Mouse (Mus musculus): ENCODE data around the gene Fam107b.

DNA sequence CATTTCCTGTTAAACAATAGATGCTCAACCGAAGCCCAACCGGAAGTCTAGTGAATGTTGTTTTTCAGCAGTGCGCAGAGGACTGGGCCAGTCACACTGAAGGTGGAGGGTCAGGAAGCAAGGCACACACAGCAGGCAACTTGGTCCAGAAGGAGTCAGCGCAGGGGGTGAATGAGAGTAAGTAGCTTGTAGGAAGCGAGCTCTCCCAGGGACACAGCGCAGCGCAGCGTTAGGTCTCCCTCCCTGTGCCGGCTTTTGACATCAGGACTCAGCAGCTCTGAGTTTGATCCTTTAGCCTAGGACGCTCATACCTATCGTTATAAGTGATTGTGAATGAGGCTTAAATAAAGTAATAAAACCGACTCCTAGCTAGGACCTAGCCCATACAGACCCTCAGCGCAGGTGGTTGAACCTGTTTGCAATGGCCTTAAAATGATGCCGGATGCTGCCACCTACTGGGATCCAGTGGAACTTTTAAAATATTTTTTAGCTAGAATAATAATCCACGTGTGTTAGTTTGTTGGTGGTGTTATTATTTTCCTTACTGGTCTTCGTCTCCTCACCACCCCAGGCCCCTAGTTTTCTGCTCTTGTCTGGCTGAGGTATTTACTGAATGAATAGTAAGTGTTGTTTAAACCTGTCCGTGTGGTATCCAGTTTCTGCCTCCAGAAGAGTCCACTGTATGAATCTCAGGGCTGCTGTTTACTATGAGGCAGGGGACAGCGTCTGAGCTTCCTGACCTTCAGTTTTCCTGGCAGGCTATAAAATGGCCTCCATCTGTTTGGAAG, 229.7 kb downstream of the Fam107b start:
- TF ChIP-seq CTCF (IDR thresholded peaks at IDR 0.05; ENCODE audit: low read depth, low read length) (no peak), GATA1 (IDR thresholded peaks at IDR 0.05; ENCODE audit: borderline replicate concordance, low read length) (no peak), POLR2AphosphoS5 (IDR thresholded peaks at IDR 0.05; ENCODE audit: insufficient replicate concordance, low read depth, low read length) (no peak), TAL1 (conservative IDR thresholded peaks at IDR 0.05; ENCODE audit: low read depth, low read length) (no peak)
